Mouse (Mus musculus) cerebellum, adult 2 months (tissue): Measurements from ENCODE around the gene Zan.

Experiments used
- CTCF ChIP-seq: fragments of 200-500 bp; IDR thresholded peaks from 2 replicates; pipeline ENCODE4 v1.5.1; 2011; ENCODE audit warnings: low read depth, mild to moderate bottlenecking, control low read depth, low read length, moderate library complexity, borderline replicate concordance; ENCODE audit not compliant: insufficient read depth
- POLR2A ChIP-seq: fragments of 200-500 bp; IDR thresholded peaks from 2 replicates; pipeline ENCODE4 v1.6.1; 2011; ENCODE audit warnings: low read length, control low read depth, borderline replicate concordance; ENCODE audit not compliant: insufficient read depth

DNA sequence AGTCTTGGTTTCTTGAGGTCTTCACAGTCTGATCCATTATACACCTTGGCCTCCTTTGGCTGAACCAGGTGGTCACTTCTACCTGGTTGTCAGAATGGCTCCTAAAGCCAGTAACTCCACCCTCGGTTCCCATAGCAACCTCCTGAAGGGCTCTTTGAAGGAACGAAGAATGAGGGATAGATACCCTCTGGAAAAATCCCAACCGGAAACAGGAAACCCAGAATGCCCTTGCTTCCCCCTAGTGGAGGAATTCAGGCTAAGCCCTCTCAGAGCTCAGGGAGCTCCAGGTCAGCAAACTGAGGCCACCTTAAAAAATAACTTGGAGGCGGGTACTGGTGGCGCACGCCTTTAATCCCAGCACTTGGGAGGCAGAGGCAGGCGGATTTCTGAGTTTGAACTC, 100.7 kb downstream of the Zan start:
- no peak for TF ChIP-seq POLR2A
- no peak for TF ChIP-seq CTCF
